ENCODE assay signal across 17 mouse cellular contexts in the genomic region with DNA sequence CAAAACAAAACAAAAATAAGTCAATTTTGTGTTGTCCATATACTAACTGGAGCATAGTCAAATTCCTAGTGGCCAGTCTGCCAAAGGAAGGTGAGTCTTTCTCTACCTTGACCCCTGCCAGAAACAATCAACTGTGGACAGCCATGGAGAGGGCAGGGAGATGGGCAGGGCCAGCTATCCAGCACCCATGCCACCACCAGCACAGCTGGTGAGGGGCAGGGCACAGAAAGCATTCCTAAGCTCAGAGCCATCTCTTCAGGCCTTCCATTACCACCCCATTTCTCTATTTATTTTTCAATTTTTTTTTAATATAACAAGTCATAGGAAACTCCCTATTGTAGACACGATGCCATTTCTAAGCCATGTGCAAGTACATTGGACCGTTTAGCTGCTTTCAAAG.
A peak's percentile ranks its signal among the peaks of the same experiment; 100 is the strongest.
DNase-seq lines count a peak whose midpoint lies in the region; ATAC-seq and TF ChIP-seq lines count a peak whose summit lies in the region.
"Had no signal": no experiment of that assay in that cellular context is flagged by ENCODE, and none has a peak within 500 bp of the region (broad histone marks: within the 10 kb centered on the region; RNA-seq: fewer than 3 reads in every experiment).

No protein-coding gene starts in this region.

- H3K79me2 ChIP-seq in myocyte (ENCODE audit: control insufficient read depth, insufficient read depth) = no peaks in the 10 kb centered on the region

- no peak overlapping the region for H3ac ChIP-seq in myocyte (ENCODE audit: control insufficient read depth, insufficient read length)

- H3K4me3 ChIP-seq in myocyte = no peak overlapping the region

- no peak for ATAC-seq in activated CD4-positive, CD25-positive, alpha-beta regulatory T cell, adult 4 months
- ATAC-seq: CD4-positive, CD25-positive, alpha-beta regulatory T cell, adult 4 months; Patski had no signal

- no peaks in the 10 kb centered on the region for H3K36me3 ChIP-seq in myocyte (ENCODE audit: control insufficient read depth, insufficient read depth)

- TF ChIP-seq POLR2A in myocyte (IDR thresholded peaks at IDR 0.05; ENCODE audit: insufficient read length, low read depth) = no peak

- no peaks in the 10 kb centered on the region for H3K27me3 ChIP-seq in myocyte (ENCODE audit: control insufficient read depth, insufficient read depth, insufficient read length)
- H3K27me3 ChIP-seq: Patski had no signal

- intact Hi-C loops in heart, postnatal 25 days (cut with DNase I) = no loop called here

- DNase-seq in heart, adult 11 months = peak; percentile 43
- no peak for DNase-seq in heart, postnatal 25 days (ENCODE audit: low spot score)
- DNase-seq: adrenal gland, adult 2 months; adrenal gland, adult 8-10 months; adrenal gland, postnatal 10 days; adrenal gland, postnatal 14 days; adrenal gland, postnatal 25 days; adrenal gland, postnatal 36 days; B cell, adult 2 months; cerebellum, adult 11 months; cerebellum, adult 11-12 months; cerebellum, adult 18-20 months; cerebellum, adult 2 months had no signal

- no peak overlapping the region for H3K4me2 ChIP-seq in myocyte (ENCODE audit: low read depth)

TF ChIP-seq in myocyte, 11 proteins besides CTCF, POLR2A, EP300 and RAD21:
- no peak for TF ChIP-seq MAX (IDR thresholded peaks at IDR 0.05; ENCODE audit: low read depth)
- TF ChIP-seq MYOG (IDR thresholded peaks at IDR 0.05; ENCODE audit: control insufficient read depth in 1 of 3, insufficient read depth in 1 of 3, insufficient read length in 2 of 3, low read depth in 2 of 3) = peak in 2 of 3 experiments; percentile 48 to 82
- TF ChIP-seq MYOD1 (IDR thresholded peaks at IDR 0.05; ENCODE audit: control insufficient read depth in 1 of 3, insufficient read length in 2 of 3, low read depth in 2 of 3) = peak in 1 of 3 experiments; percentile 74
TF ChIP-seq in myocyte: peak in this region for 2.
